Mouse (Mus musculus) liver, embryonic 12.5 days (tissue): ENCODE data around the gene Ldb2. TPM values are rescaled to one million over a fixed set of nuclear protein-coding genes. Genes with fewer than 3 reads are reported as not detected.

Experiments
- ATAC-seq: fragments of 200-750 bp; cut with Nextera tagmentation; 2 replicates; pipeline ENCODE4 v1.8.0; 2017; ENCODE audit warnings: moderate number of reproducible peaks, mild to moderate bottlenecking, moderate library complexity
- H3K27ac ChIP-seq: fragments of 300-500 bp; sonication (generic); 2 replicates; pipeline ENCODE4 v1.5.1; 2016; ENCODE audit warnings: mild to moderate bottlenecking
- H3K27me3 ChIP-seq: fragments of 300-500 bp; sonication (generic); replicated peaks from 2 replicates; pipeline ENCODE4 v1.6.1; 2016; ENCODE audit warnings: mild to moderate bottlenecking, moderate library complexity
- H3K36me3 ChIP-seq: fragments of 300-500 bp; sonication (generic); 2 replicates; pipeline ENCODE4 v1.6.1; 2016; ENCODE audit warnings: mild to moderate bottlenecking, moderate library complexity
- H3K4me1 ChIP-seq: fragments of 300-500 bp; sonication (generic); 2 replicates; pipeline ENCODE4 v1.6.1; 2016
- H3K4me2 ChIP-seq: fragments of 300-500 bp; sonication (generic); 2 replicates; pipeline ENCODE4 v1.6.1; 2016; ENCODE audit warnings: mild to moderate bottlenecking, moderate library complexity
- H3K4me3 ChIP-seq: fragments of 300-500 bp; sonication (generic); 2 replicates; pipeline ENCODE4 v1.5.1; 2016; ENCODE audit warnings: mild to moderate bottlenecking, moderate library complexity
- H3K9ac ChIP-seq: fragments of 300-500 bp; sonication (generic); 2 replicates; pipeline ENCODE4 v1.6.1; 2016; ENCODE audit warnings: mild to moderate bottlenecking, moderate library complexity
- H3K9me3 ChIP-seq: fragments of 300-500 bp; sonication (generic); replicated peaks from 2 replicates; pipeline ENCODE4 v1.6.1; 2016; ENCODE audit warnings: mild to moderate bottlenecking, moderate library complexity
- WGBS: fragments of 180-500 bp; shearing (Covaris S2); methylation state at CpG from one replicate; pipeline ENCODE4 v1.1.7; 2016; ENCODE audit not compliant: insufficient replicate concordance; 5-methylcytosine and 5-hydroxymethylcytosine counted together
- polyA plus RNA-seq: library from polyadenylated mRNA; unstranded; fragments of >200 nt; fragmentation: Nextera tagmentation; extraction: Ambion mirVana; gene quantifications from 2 replicates; pipeline ENCODE4 v1.2.1, GENCODE M21; 2016

Ldb2 gene
- polyA plus RNA-seq, 1 experiment from 2014 or later = 6.3 TPM

DNA sequence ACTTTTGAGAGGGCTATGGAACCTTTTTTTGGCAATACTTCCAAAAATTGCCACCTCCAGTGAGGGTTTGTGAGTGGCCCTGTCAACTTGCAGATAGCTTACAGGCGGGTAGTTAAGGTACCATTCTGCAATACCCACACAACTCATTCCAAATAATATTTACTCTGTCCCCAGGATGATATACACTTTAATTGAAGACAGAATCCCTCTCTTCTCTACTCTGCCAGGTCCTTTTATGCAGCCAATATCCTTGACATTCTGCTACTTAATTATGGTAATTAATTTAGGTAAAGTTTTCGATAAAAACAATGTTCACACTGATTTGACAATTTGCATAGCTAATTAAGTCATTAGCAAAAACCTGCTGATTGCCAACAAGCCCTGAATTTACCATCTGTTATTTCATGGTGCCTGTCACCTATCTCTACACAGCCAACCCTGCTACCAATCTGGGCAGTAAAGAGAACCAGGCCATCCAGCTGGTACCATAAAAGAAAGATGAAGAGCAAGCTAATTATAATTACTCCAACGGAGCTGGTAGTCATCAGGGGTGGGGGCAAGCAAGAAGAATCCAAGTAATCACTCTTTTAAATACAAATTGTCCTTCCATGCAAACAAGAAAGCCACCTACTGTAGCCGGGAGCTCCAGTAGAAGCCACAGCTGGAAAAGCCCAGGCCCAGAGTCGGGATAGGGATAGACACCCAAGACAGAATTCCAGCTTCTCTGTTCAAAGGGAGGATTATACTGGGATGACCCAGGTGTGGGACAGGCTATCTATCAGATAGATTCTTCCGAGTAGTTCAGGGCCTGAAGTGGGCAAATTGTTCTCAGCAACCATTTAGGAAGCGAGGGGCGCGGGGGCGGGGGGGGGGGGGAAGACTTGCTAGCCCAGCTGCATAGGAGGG lies 325.4 kb downstream of the Ldb2 start:
- H3K4me3 ChIP-seq = no peak overlapping the region
- no peaks in the 10 kb centered on the region for H3K4me1 ChIP-seq
- no peaks in the 10 kb centered on the region for H3K36me3 ChIP-seq
- no peaks in the 10 kb centered on the region for H3K9me3 ChIP-seq
- 73% methylated on average over 10 of the region's 10 CpGs for WGBS
- no peak overlapping the region for H3K9ac ChIP-seq
- H3K27me3 ChIP-seq = no peaks in the 10 kb centered on the region
- H3K4me2 ChIP-seq = no peak overlapping the region
- no peak overlapping the region for H3K27ac ChIP-seq
- no peak for ATAC-seq

DNA sequence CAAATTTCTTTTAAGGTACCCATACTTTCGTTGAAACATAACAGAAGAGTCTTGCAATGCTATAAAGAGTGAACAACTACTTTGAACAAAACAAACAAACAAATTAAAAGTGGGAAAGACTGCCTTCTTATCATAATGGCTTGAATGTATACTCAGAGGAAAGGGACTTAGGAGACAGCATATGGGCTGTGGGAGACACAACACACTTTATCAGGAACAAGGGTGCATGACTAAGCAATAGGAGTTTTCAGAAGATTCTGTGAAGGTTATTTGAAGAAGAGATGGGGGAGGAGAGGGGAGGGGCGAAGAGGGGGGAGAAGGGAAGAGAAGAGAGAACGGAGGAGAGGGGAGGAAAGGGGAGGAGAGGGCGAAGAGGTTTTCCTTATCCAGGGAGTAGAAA lies 334.2 kb downstream of the Ldb2 start:
- no peak for ATAC-seq
- no peak overlapping the region for H3K9ac ChIP-seq
- no peak overlapping the region for H3K27ac ChIP-seq
- H3K36me3 ChIP-seq = no peaks in the 10 kb centered on the region
- no peak overlapping the region for H3K4me2 ChIP-seq
- H3K27me3 ChIP-seq = no peaks in the 10 kb centered on the region
- 51% methylated on average over 4 of the region's 4 CpGs for WGBS
- H3K9me3 ChIP-seq = no peaks in the 10 kb centered on the region
- no peaks in the 10 kb centered on the region for H3K4me1 ChIP-seq
- no peak overlapping the region for H3K4me3 ChIP-seq
